Comparison of ENCODE assay signal across 13 mouse cellular contexts in genomic region chr8:123150737-123151171, GRCm38 (mm10). TPM values are rescaled to one million over a fixed set of nuclear protein-coding genes. Genes with fewer than 3 reads are reported as not detected.
DNase-seq lines count a peak whose midpoint lies in the region; ATAC-seq and TF ChIP-seq lines count a peak whose summit lies in the region.
"Had no signal": no experiment of that assay in that cellular context is flagged by ENCODE, and none has a peak within 500 bp of the region (broad histone marks: within the 10 kb centered on the region; RNA-seq: fewer than 3 reads in every experiment).

No protein-coding gene starts in this region.

- TF ChIP-seq CTCF in lung, adult 2 months (IDR thresholded peaks at IDR 0.05; ENCODE audit: insufficient read depth, low read length) = no peak

- H3K27ac ChIP-seq in stomach, embryonic 16.5 days (ENCODE audit: low read length) = peak overlapping the region; percentile 78
- H3K27ac ChIP-seq: hindbrain, embryonic 15.5 days; limb, embryonic 12.5 days; neural tube, embryonic 15.5 days had no signal

- H3K9me3 ChIP-seq in stomach, embryonic 16.5 days (replicated peaks; ENCODE audit: control insufficient read depth, low read length) = no peaks in the 10 kb centered on the region
- H3K9me3 ChIP-seq: hindbrain, embryonic 15.5 days; limb, embryonic 12.5 days; neural tube, embryonic 15.5 days had no signal

- peak; percentile 96 for DNase-seq in heart, adult 11 months
- DNase-seq in heart, adult 9 months (ENCODE audit: low spot score in 2 of 2) = no peak
- peak; percentile 39 to 58 for DNase-seq in lung, adult 18-20 months
- no peak for DNase-seq in lung, adult 2 months
- peak; percentile 41 to 43 for DNase-seq in kidney, postnatal 36 days
- DNase-seq in gastrocnemius, postnatal 36 days = no peak
- DNase-seq in adrenal gland, adult (ENCODE audit: inconsistent age in 2 of 2, low spot score in 1 of 2) = no peak

- H3K4me2 ChIP-seq in stomach, embryonic 16.5 days (ENCODE audit: low read depth, low read length) = no peak overlapping the region
- H3K4me2 ChIP-seq: hindbrain, embryonic 15.5 days; limb, embryonic 12.5 days; neural tube, embryonic 15.5 days had no signal

- no peak for TF ChIP-seq POLR2A in lung, adult 2 months (IDR thresholded peaks at IDR 0.05; ENCODE audit: borderline replicate concordance, extremely low read depth, low read depth, low read length)

- no peak overlapping the region for H3K9ac ChIP-seq in stomach, embryonic 16.5 days (ENCODE audit: low read length)
- H3K9ac ChIP-seq: hindbrain, embryonic 15.5 days; limb, embryonic 12.5 days; neural tube, embryonic 15.5 days had no signal

- WGBS in lung, adult 2 months = 21% methylated on average over 9 of the region's 9 CpGs
- 37% methylated on average over 9 of the region's 9 CpGs for WGBS in stomach, embryonic 16.5 days

- H3K27me3 ChIP-seq in stomach, embryonic 16.5 days (ENCODE audit: control insufficient read depth, insufficient read depth, low read length) = no peaks in the 10 kb centered on the region
- H3K27me3 ChIP-seq: hindbrain, embryonic 15.5 days; limb, embryonic 12.5 days; neural tube, embryonic 15.5 days had no signal

- no peak overlapping the region for H3K4me3 ChIP-seq in lung, adult 2 months (replicated peaks; ENCODE audit: extremely low read depth, low read depth, low read length)
- no peak overlapping the region for H3K4me3 ChIP-seq in stomach, embryonic 16.5 days (replicated peaks; ENCODE audit: low read length)
- H3K4me3 ChIP-seq: hindbrain, embryonic 15.5 days; limb, embryonic 12.5 days; neural tube, embryonic 15.5 days had no signal

- intact Hi-C loops in gastrocnemius, postnatal 36 days (cut with DNase I) = no loop called here

- H3K4me1 ChIP-seq in lung, adult 2 months (ENCODE audit: control insufficient read depth, insufficient read depth, low read length) = no peaks in the 10 kb centered on the region; the same call in 1 of the 2 replicates
- H3K4me1 ChIP-seq in stomach, embryonic 16.5 days (ENCODE audit: control insufficient read depth, insufficient read depth, low read length) = peaks cover 10% of the 10 kb centered on the region
- H3K4me1 ChIP-seq: hindbrain, embryonic 15.5 days; limb, embryonic 12.5 days; neural tube, embryonic 15.5 days had no signal

- no peaks in the 10 kb centered on the region for H3K36me3 ChIP-seq in stomach, embryonic 16.5 days (ENCODE audit: control insufficient read depth, insufficient read depth, low read length)
- H3K36me3 ChIP-seq: hindbrain, embryonic 15.5 days; limb, embryonic 12.5 days; neural tube, embryonic 15.5 days had no signal

- ATAC-seq in stomach, embryonic 16.5 days (ENCODE audit: insufficient read depth, low FRiP score) = peak; percentile 66; the same call in 1 of the 2 replicates
- ATAC-seq: forebrain, embryonic 16.5 days had no signal

RNA-seq across cellular contexts. Expression of gene Sult5a1, which starts 7.4 kb away (rescaled TPM):
- polyA plus RNA-seq in lung, adult 2 months (2012; rRNA removed) = 35.3 and 45.2 TPM in 2 replicates
- polyA plus RNA-seq in stomach, embryonic 16.5 days (2015; fragmentation: Nextera tagmentation; extraction: Ambion mirVana) = 17.6 and 18.4 TPM in 2 replicates
- total RNA-seq in gastrocnemius, postnatal 36 days (2021) = 1 to 10 TPM; 2.8 to 3.0 TPM

RNA-seq across cellular contexts. Expression of gene Cpne7, which starts 33.6 kb away (rescaled TPM):
- 1.3 and 1.7 TPM in 2 replicates for polyA plus RNA-seq in lung, adult 2 months (2012; rRNA removed)
- polyA plus RNA-seq in stomach, embryonic 16.5 days (2015; fragmentation: Nextera tagmentation; extraction: Ambion mirVana) = 2.2 and 3.4 TPM in 2 replicates
- under 1 TPM in 1 of 2 experiments, not detected in 1; 0.23 TPM for total RNA-seq in gastrocnemius, postnatal 36 days (2021)

RNA-seq across cellular contexts. Expression of gene Dpep1, which starts 35.3 kb away (rescaled TPM):
- 210 and 267 TPM in 2 replicates for polyA plus RNA-seq in lung, adult 2 months (2012; rRNA removed)
- polyA plus RNA-seq in stomach, embryonic 16.5 days (2015; fragmentation: Nextera tagmentation; extraction: Ambion mirVana) = 6.1 and 7.0 TPM in 2 replicates
- 10 to 100 TPM; 11.7 to 14.6 TPM for total RNA-seq in gastrocnemius, postnatal 36 days (2021)
- polyA plus RNA-seq: cortical plate, adult 2 months had no signal

RNA-seq across cellular contexts. Expression of gene Rpl13, which starts 48.6 kb away (rescaled TPM):
- 1,500 and 2,209 TPM in 2 replicates for polyA plus RNA-seq in lung, adult 2 months (2012; rRNA removed)
- 1,046 and 1,463 TPM in 2 replicates for polyA plus RNA-seq in stomach, embryonic 16.5 days (2015; fragmentation: Nextera tagmentation; extraction: Ambion mirVana)
- 100 to 1,000 TPM; 328 to 417 TPM for total RNA-seq in gastrocnemius, postnatal 36 days (2021)

Comparison
In these comparisons a context has a peak if more than half of its experiments do, and no peak if none do; other contexts are left out.
1. DNase-seq: peak in heart, adult 11 months (single experiment), lung, adult 18-20 months (2 of 2) and kidney, postnatal 36 days (2 of 2); none in heart, adult 9 months (0 of 2), lung, adult 2 months (single experiment), gastrocnemius, postnatal 36 days (0 of 2) and adrenal gland, adult (0 of 2).
2. RNA of gene Dpep1, which starts 35.3 kb away (polyA plus RNA-seq): 210 to 267 TPM in lung, adult 2 months; 6.1 to 7.0 TPM in stomach, embryonic 16.5 days; every median in the first group is over 10 times any median in the second.